In genomic region chr8:111592390-111592910, GRCm38 (mm10) we compare ENCODE assay signal across 17 mouse cellular contexts. TPM values are rescaled to one million over a fixed set of nuclear protein-coding genes. Genes with fewer than 3 reads are reported as not detected.
DNase-seq lines count a peak whose midpoint lies in the region; ATAC-seq and TF ChIP-seq lines count a peak whose summit lies in the region.
"Had no signal": no experiment of that assay in that cellular context is flagged by ENCODE, and none has a peak within 500 bp of the region (broad histone marks: within the 10 kb centered on the region; RNA-seq: fewer than 3 reads in every experiment).

No protein-coding gene starts in this region.

- no peak overlapping the region for H3K4me3 ChIP-seq in forebrain, embryonic 12.5 days (replicated peaks)
- no peak overlapping the region for H3K4me3 ChIP-seq in forebrain, embryonic 14.5 days (ENCODE audit: low read depth, low read length)
- no peak overlapping the region for H3K4me3 ChIP-seq in layer of hippocampus, adult 2 months
- no peak overlapping the region for H3K4me3 ChIP-seq in midbrain, embryonic 14.5 days (replicated peaks; ENCODE audit: low read depth, low read length)
- H3K4me3 ChIP-seq in midbrain, embryonic 10.5 days, result no peak overlapping the region
- H3K4me3 ChIP-seq: liver, embryonic 12.5 days; midbrain, embryonic 15.5 days had no signal

- TF ChIP-seq CTCF in layer of hippocampus, adult 2 months (conservative IDR thresholded peaks at IDR 0.05), result no peak

- H3K9ac ChIP-seq in forebrain, embryonic 12.5 days, result no peak overlapping the region
- no peak overlapping the region for H3K9ac ChIP-seq in forebrain, embryonic 14.5 days (ENCODE audit: low read length)
- H3K9ac ChIP-seq in midbrain, embryonic 14.5 days (replicated peaks; ENCODE audit: low read length), result no peak overlapping the region
- H3K9ac ChIP-seq: liver, embryonic 12.5 days; lung, embryonic 14.5 days; midbrain, embryonic 15.5 days had no signal

- H3K4me2 ChIP-seq in forebrain, embryonic 12.5 days, result no peak overlapping the region
- H3K4me2 ChIP-seq in forebrain, embryonic 14.5 days (ENCODE audit: low read length), result no peak overlapping the region
- no peak overlapping the region for H3K4me2 ChIP-seq in midbrain, embryonic 14.5 days (ENCODE audit: low read length)
- H3K4me2 ChIP-seq: heart, embryonic 11.5 days; liver, embryonic 12.5 days; lung, embryonic 14.5 days; midbrain, embryonic 15.5 days had no signal

- no peaks in the 10 kb centered on the region for H3K36me3 ChIP-seq in forebrain, embryonic 12.5 days (replicated peaks)
- H3K36me3 ChIP-seq in forebrain, embryonic 14.5 days (ENCODE audit: control insufficient read depth, insufficient read depth, low read length), result no peaks in the 10 kb centered on the region
- 0 out of 2 replicates have a peak, but pooled peaks cover 3% of the 10 kb centered on the region for H3K36me3 ChIP-seq in midbrain, embryonic 14.5 days (ENCODE audit: control insufficient read depth, insufficient read depth, low read length)
- H3K36me3 ChIP-seq in midbrain, embryonic 10.5 days, result 0 out of 2 replicates have a peak, but pooled peaks cover 3% of the 10 kb centered on the region
- H3K36me3 ChIP-seq: liver, embryonic 12.5 days; midbrain, embryonic 15.5 days had no signal

- peaks cover 45% of the 10 kb centered on the region for H3K4me1 ChIP-seq in forebrain, embryonic 12.5 days
- H3K4me1 ChIP-seq in forebrain, embryonic 14.5 days (ENCODE audit: control insufficient read depth, insufficient read depth, low read length), result peaks cover 12% of the 10 kb centered on the region; the same call in 1 of the 2 replicates
- peaks cover 41% of the 10 kb centered on the region for H3K4me1 ChIP-seq in midbrain, embryonic 14.5 days (ENCODE audit: control insufficient read depth, insufficient read depth, low read length)
- H3K4me1 ChIP-seq in midbrain, embryonic 10.5 days, result peaks cover 43% of the 10 kb centered on the region

- WGBS in forebrain, embryonic 12.5 days, result 57% methylated on average over 7 of the region's 7 CpGs
- 53% methylated on average over 7 of the region's 7 CpGs for WGBS in forebrain, embryonic 14.5 days
- 67% methylated on average over 7 of the region's 7 CpGs for WGBS in midbrain, embryonic 14.5 days
- WGBS in midbrain, embryonic 10.5 days, result 81% methylated on average over 7 of the region's 7 CpGs

- ATAC-seq in forebrain, embryonic 12.5 days (ENCODE audit: low FRiP score), result no peak
- no peak for ATAC-seq in forebrain, embryonic 14.5 days
- no peak for ATAC-seq in midbrain, embryonic 14.5 days (ENCODE audit: low FRiP score, low TSS enrichment)
- ATAC-seq: liver, embryonic 12.5 days; midbrain, embryonic 15.5 days had no signal

- H3K9me3 ChIP-seq in forebrain, embryonic 12.5 days, result no peaks in the 10 kb centered on the region
- H3K9me3 ChIP-seq in forebrain, embryonic 14.5 days (replicated peaks; ENCODE audit: control insufficient read depth, low read length), result no peaks in the 10 kb centered on the region
- no peaks in the 10 kb centered on the region for H3K9me3 ChIP-seq in midbrain, embryonic 14.5 days (ENCODE audit: control insufficient read depth, low read length)
- H3K9me3 ChIP-seq in midbrain, embryonic 10.5 days (replicated peaks), result no peaks in the 10 kb centered on the region
- H3K9me3 ChIP-seq: liver, embryonic 12.5 days; midbrain, embryonic 15.5 days had no signal

- H3K27me3 ChIP-seq in forebrain, embryonic 12.5 days, result no peaks in the 10 kb centered on the region
- H3K27me3 ChIP-seq in forebrain, embryonic 14.5 days (replicated peaks; ENCODE audit: control insufficient read depth, insufficient read depth, low read length), result no peaks in the 10 kb centered on the region
- no peaks in the 10 kb centered on the region for H3K27me3 ChIP-seq in midbrain, embryonic 14.5 days (ENCODE audit: control insufficient read depth, insufficient read depth, low read length)
- no peaks in the 10 kb centered on the region for H3K27me3 ChIP-seq in midbrain, embryonic 10.5 days (ENCODE audit: low read depth, poor library complexity, severe bottlenecking)
- H3K27me3 ChIP-seq: liver, embryonic 12.5 days; midbrain, embryonic 15.5 days had no signal

- DNase-seq in forebrain, embryonic 14.5 days (ENCODE audit: low spot score), result no peak
- no peak for DNase-seq in layer of hippocampus, adult 2 months (ENCODE audit: low spot score in 2 of 2)
- no peak for DNase-seq in layer of hippocampus, postnatal 25 days (ENCODE audit: extremely low spot score in 1 of 2, low spot score in 1 of 2)
- no peak for DNase-seq in midbrain, embryonic 14.5 days
- DNase-seq in midbrain, embryonic 10.5 days (ENCODE audit: low spot score), result no peak
- peak; percentile 59 for DNase-seq in ES-CJ7 (ENCODE audit: low read depth, low spot score)
- no peak for DNase-seq in lung, postnatal 4 days
- DNase-seq: adrenal gland, postnatal 14 days; cerebellum, adult 2 months; lung, embryonic 14.5 days; spleen, adult 18-20 months had no signal

- peak overlapping the region; percentile 31; the same call in 1 of the 2 replicates for H3K27ac ChIP-seq in forebrain, embryonic 12.5 days
- no peak overlapping the region for H3K27ac ChIP-seq in forebrain, embryonic 14.5 days (ENCODE audit: low read depth, low read length)
- peak overlapping the region; percentile 68 for H3K27ac ChIP-seq in layer of hippocampus, adult 2 months
- 0 out of 2 replicates have a peak overlapping the region, but pooled peaks have one; percentile 8 for H3K27ac ChIP-seq in midbrain, embryonic 14.5 days (replicated peaks; ENCODE audit: low read depth, low read length)
- no peak overlapping the region for H3K27ac ChIP-seq in midbrain, embryonic 10.5 days (replicated peaks)
- H3K27ac ChIP-seq: liver, embryonic 12.5 days; macrophage; midbrain, embryonic 15.5 days had no signal

RNA-seq across cellular contexts. Expression of gene Ldhd, which starts 37.7 kb away (rescaled TPM):
- 0.24 and 0.50 TPM in 2 replicates for polyA plus RNA-seq in forebrain, embryonic 12.5 days (2016; fragmentation: Nextera tagmentation; extraction: Ambion mirVana)
- 0.20 and 0.22 TPM in 2 replicates for polyA plus RNA-seq in forebrain, embryonic 14.5 days (2014; fragmentation: Nextera tagmentation; extraction: Ambion mirVana)
- total RNA-seq in layer of hippocampus, adult 2 months (2021), result 1 to 10 TPM; 6.8 to 7.8 TPM
- 1 to 10 TPM; 6.6 to 7.2 TPM for total RNA-seq in layer of hippocampus, postnatal 25 days (2021)
- 0.45 and 0.69 TPM in 2 replicates for polyA plus RNA-seq in midbrain, embryonic 14.5 days (2014; fragmentation: Nextera tagmentation; extraction: Ambion mirVana)
- 0.09 and 0.12 TPM in 2 replicates for polyA plus RNA-seq in midbrain, embryonic 10.5 days (2016; fragmentation: Nextera tagmentation; extraction: Ambion mirVana)
- polyA plus RNA-seq: embryonic facial prominence, embryonic 11.5 days had no signal

RNA-seq across cellular contexts. Expression of gene Zfp1, which starts 50.8 kb away (rescaled TPM):
- 22.8 and 28.4 TPM in 2 replicates for polyA plus RNA-seq in forebrain, embryonic 12.5 days (2016; fragmentation: Nextera tagmentation; extraction: Ambion mirVana)
- 26.1 and 32.9 TPM in 2 replicates for polyA plus RNA-seq in forebrain, embryonic 14.5 days (2014; fragmentation: Nextera tagmentation; extraction: Ambion mirVana)
- total RNA-seq in layer of hippocampus, adult 2 months (2021), result 10 to 100 TPM; 24.0 to 25.1 TPM
- total RNA-seq in layer of hippocampus, postnatal 25 days (2021), result 10 to 100 TPM; 19.4 to 22.3 TPM
- 27.3 and 33.8 TPM in 2 replicates for polyA plus RNA-seq in midbrain, embryonic 14.5 days (2014; fragmentation: Nextera tagmentation; extraction: Ambion mirVana)
- polyA plus RNA-seq in midbrain, embryonic 10.5 days (2016; fragmentation: Nextera tagmentation; extraction: Ambion mirVana), result 22.2 and 22.4 TPM in 2 replicates

RNA-seq across cellular contexts. Expression of gene Znrf1, which starts 56.6 kb away (rescaled TPM):
- polyA plus RNA-seq in forebrain, embryonic 12.5 days (2016; fragmentation: Nextera tagmentation; extraction: Ambion mirVana), result 71.8 and 73.8 TPM in 2 replicates
- polyA plus RNA-seq in forebrain, embryonic 14.5 days (2014; fragmentation: Nextera tagmentation; extraction: Ambion mirVana), result 55.3 and 64.6 TPM in 2 replicates
- total RNA-seq in layer of hippocampus, adult 2 months (2021), result 100 to 1,000 TPM; 105 to 107 TPM
- total RNA-seq in layer of hippocampus, postnatal 25 days (2021), result 100 to 1,000 TPM; 106 to 116 TPM
- polyA plus RNA-seq in midbrain, embryonic 14.5 days (2014; fragmentation: Nextera tagmentation; extraction: Ambion mirVana), result 99.2 and 108 TPM in 2 replicates
- polyA plus RNA-seq in midbrain, embryonic 10.5 days (2016; fragmentation: Nextera tagmentation; extraction: Ambion mirVana), result 28.1 and 32.2 TPM in 2 replicates

Comparison
In these comparisons a context has a peak if more than half of its experiments do, and no peak if none do; other contexts are left out.
1. H3K27ac ChIP-seq: peak in forebrain, embryonic 12.5 days (single experiment), layer of hippocampus, adult 2 months (single experiment) and midbrain, embryonic 14.5 days (single experiment); none in forebrain, embryonic 14.5 days (single experiment) and midbrain, embryonic 10.5 days (single experiment).